Mouse (Mus musculus): ENCODE measurements around the gene Gpr18.

- TF ChIP-seq POLR2A (IDR thresholded peaks at IDR 0.05; ENCODE audit: borderline replicate concordance, extremely low read depth, low read depth, low read length) (no peak), CTCF (IDR thresholded peaks at IDR 0.05; ENCODE audit: insufficient read depth, low read length) (no peak)
Measured at GRCm38 (mm10) chr14:121872760-121873159, 42.8 kb downstream of the Gpr18 start.
